Mouse (Mus musculus) kidney, postnatal 10 days (tissue): ENCODE data around the gene Vmp1.

ENCODE experiments used
- DNase-seq: peaks from one replicate; pipeline ENCODE4 v3.0.0; 2021; ENCODE audit warnings: mixed read lengths

Gene Vmp1

GRCm38 (mm10) chr11:86671041-86671675, 12.5 kb downstream of the Vmp1 start:
- DNase-seq, result no peak

- no peak for DNase-seq
These were observed 15.5 kb downstream of the Vmp1 start for GRCm38 (mm10) chr11:86668169-86668568.

DNA sequence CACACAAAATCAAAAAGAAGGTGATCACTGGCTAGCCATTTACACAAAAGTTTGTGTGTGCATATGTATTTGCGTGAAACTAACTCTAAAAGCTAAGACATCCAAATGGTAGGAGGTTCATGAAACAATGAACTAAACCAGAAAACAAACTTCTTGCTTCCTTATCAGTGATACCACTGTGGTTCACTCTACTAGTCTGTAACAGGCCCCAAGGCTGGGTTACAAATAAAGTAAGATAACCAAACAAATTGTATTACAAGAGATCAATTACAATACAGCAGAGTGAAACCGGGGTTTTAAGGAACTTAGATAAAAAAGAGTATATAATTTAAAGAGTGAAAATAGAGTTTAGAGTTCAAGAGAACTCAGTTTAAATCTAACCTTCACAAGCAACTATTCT, 16.1 kb downstream of the Vmp1 start:
- no peak for DNase-seq

DNA sequence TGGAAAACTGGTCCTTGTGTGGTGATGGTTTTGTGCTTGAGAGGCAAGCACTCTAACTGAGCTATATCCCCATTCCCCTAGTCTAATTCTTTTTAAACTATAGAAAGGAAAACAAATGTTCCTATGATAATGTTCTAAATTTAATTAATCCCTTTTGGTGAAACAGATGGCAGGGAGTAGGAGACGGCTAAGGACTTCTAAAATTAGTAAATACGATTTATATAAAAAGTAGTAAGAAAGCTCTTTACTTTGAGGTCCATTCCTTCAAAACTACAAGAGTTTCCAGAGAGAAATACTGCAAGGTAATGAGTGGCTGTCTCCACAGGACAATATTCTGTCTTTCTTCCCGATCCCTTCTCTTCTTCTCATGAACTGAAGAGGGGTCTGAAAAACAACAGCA, 19.2 kb downstream of the Vmp1 start:
- DNase-seq, result no peak

GRCm38 (mm10) chr11:86663977-86664376, 19.7 kb downstream of the Vmp1 start:
- no peak for DNase-seq

DNA sequence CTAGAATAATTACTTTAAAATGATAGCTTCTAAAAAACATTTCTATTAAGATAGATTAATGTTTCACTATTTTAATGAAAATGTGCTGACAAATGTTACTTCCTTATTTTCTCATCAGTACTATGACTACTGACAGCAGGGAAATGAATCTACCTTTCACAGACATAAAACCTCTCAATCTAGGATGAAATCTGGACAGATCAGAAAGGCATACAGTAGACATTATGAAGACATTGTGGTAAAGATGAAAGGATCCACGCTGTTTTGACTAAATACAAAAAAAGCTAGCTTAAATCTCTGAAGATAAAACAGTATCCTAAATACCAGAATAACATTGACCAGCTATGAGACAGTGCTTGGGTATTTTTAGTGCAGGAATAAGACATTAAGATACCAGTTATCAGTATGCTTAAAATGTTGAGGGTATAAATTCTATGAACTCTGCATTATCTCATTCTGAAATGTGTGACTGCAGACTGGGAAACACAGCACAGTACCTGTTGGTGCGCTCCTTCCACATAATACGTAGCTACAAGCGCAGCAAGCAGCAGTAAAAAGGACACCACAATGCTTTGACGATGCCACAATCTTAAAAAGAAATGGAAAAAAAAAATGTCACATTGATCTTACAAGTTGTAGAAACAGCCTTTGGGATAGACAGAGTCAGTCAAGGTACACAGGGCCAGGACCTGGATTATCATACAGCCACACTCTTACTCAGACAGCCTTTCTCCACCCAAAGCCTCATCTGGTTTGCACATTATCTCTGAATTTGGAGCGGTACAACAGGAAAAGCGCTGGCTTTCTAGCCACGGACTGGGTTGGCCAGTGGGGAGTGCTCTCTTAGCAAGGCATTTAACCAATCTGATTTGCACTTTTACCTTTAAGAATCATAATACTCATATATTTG, 20.4 kb downstream of the Vmp1 start:
- no peak for DNase-seq

- no peak for DNase-seq
These were observed 25.8 kb downstream of the Vmp1 start for GRCm38 (mm10) chr11:86657863-86658262.

- no peak for DNase-seq
These were observed 26.6 kb downstream of the Vmp1 start for GRCm38 (mm10) chr11:86656849-86657567.

GRCm38 (mm10) chr11:86655671-86656070, 28.0 kb downstream of the Vmp1 start:
- DNase-seq, result no peak

DNA sequence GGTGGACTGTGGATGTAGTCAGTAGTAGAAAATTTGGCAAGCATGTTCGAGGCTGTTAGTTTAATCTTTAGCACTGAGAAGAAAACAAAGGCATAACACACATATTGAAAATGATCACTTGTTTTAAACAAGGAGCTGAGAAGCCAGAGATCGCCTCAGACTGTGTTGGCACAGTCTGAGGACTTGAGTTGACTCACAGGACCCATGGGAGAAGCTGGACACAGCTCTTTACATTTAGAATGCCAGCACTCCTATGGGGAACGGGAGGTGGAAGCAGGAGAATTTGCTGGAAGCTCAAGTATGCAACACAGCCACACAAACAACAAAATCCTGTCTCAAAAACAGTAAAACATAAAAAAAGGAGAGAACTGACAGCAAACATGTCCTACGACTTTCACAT, 29.5 kb downstream of the Vmp1 start:
- DNase-seq, result no peak

DNA sequence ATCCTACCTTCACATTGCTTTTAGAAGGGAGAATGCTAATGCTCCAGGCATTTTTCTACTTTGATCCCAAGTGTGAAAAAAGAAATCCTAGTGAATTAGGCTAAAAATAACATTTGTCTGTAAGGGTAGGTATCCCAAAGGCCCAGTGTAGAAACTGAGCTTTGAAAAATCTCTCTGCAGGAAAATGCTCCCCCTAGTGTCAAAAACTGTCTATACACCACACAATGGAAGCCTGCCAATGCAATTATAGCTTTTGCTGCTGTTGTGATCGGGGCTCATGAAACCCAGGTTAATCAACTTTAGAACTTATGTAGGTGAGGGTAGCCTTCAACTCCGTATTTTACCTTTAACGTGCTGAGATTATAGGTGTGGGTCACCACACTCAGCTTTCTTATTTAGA, 30.2 kb downstream of the Vmp1 start:
- peak; percentile 68 for DNase-seq

DNA sequence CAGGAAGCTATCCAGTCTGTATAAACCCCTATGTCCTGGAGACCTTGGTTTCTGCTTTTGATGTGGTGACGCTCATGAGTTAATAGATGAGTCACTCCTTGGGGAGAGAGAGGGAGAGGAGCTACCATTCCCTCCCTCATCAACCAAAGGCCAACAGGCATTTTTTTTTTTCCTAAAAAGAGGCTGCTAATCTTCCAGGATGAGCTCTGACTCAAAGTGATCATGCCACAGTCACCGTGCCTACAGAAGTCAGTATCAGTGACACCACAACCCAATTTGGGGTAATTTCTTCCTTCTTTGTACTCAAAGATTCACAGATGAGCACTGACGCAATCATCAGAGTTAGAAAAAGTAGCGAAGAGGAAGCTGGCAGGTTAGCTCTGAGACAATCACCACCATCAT, 31.1 kb downstream of the Vmp1 start:
- no peak for DNase-seq

GRCm38 (mm10) chr11:86650676-86651075, 33.0 kb downstream of the Vmp1 start:
- no peak for DNase-seq

- no peak for DNase-seq
These were observed 34.1 kb downstream of the Vmp1 start for GRCm38 (mm10) chr11:86649542-86649941.

- DNase-seq, result no peak
These were observed 35.8 kb downstream of the Vmp1 start for GRCm38 (mm10) chr11:86647706-86648447.

DNA sequence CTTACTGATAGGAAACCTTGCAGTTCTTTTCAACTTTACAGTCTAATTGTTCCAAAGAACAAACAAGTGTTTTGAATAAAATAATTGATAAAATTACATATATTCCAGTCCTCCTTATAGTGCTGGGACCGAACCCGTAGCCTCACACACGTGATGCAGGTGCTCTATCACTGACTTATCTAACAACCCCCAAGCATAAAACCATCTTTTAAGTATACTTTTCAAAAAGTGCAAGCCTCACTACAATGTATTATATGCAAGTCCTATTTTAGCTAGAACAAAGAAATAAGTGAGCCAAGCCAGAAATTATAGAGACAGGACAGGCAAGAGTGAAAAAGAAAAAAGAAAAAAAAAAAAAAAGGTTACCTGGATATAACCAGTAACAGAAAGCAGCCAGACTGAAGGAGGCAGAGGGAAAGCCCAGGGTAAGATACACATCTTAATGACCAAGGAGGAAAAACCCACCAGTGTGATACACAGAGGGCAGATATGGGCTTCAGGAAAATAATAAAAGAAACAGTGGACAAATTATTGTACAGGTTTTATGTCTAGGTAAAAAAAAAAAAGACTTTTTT, 36.7 kb downstream of the Vmp1 start:
- no peak for DNase-seq

- no peak for DNase-seq
These were observed 37.4 kb downstream of the Vmp1 start for GRCm38 (mm10) chr11:86646136-86646834.

GRCm38 (mm10) chr11:86644553-86644952, 39.1 kb downstream of the Vmp1 start:
- DNase-seq, result no peak

DNA sequence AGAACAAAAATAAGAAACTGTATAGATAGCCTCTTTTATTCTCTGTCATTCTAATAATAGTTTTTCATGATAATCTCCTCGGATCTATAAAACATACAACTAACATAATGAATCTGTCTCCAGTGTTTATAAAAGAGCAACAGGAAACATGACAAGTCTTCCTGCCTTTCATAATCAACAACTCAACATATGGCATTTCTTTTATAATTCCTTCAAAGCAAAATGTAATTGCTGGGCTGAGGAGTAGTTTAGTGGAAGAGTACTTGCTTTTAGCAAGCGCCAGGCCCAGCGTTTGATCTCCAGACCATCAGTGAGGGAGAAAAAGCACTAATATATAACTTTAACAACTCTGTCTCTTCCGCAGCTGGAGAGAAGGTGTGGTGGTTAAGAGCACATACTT, 41.9 kb downstream of the Vmp1 start:
- DNase-seq, result no peak

DNA sequence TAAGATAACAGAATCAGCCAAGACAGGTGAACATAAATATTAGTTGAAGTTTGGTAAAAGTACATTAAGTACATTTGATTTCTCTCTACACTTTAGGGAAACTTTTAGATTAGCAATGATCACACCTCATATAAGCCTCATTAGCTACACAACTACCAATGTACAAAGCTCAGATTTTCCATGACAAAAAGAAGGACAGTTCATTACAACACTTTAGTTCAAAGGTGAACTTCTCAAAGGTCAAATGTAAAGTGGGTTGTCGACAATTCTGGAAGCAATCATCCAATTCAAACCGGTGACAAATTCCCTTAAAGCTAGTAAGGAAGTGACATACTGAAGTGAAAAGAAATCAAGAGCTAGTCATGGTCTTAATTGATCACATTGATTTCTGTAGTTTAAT, 45.9 kb downstream of the Vmp1 start:
- DNase-seq, result no peak

DNA sequence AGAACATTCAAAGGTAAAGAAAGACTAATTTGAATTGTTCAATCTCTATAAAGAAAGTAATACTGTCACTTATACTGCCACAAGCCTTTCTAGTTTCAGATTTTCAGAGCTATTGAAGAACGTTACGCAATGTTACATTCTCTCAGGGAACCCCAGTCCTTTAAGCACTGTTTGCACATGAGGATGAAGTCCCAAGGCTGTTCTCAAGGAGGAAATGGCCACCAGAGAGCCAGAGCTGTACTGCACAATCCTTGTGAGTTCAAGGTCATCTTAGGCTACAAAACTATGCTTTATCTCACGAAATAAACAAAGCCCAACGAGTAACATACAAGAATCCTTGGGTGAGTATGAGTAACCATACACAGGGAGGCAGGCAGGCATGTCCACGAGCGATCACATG, 49.2 kb downstream of the Vmp1 start:
- DNase-seq, result no peak

GRCm38 (mm10) chr11:86629941-86630340, 53.7 kb downstream of the Vmp1 start:
- DNase-seq, result no peak
